Mouse (Mus musculus): Measurements from ENCODE around the gene Slc36a3. TPM values are rescaled to one million over a fixed set of nuclear protein-coding genes. Genes with fewer than 3 reads are reported as not detected.
"Not testable (repeated sequence)": the region's sequence is repeated elsewhere in the genome, so short reads cannot be mapped to it uniquely, and the experiment has no call there.

The Slc36a3 gene
- polyA plus RNA-seq, 1 experiment from 2014 or later = not detected

GRCm38 (mm10) chr11:55098189-55098915 is 53.2 kb downstream of the Slc36a3 start:
- Histone ChIP-seq H3K27ac (peak overlapping the region; percentile 87), H3K36me3 (no peaks in the 10 kb centered on the region), H3K27me3 (ENCODE audit: insufficient read depth, poor library complexity, severe bottlenecking) (peaks cover 8% of the 10 kb centered on the region), H3K4me1 (replicated peaks) (peaks cover 29% of the 10 kb centered on the region), H3K9me3 (no peaks in the 10 kb centered on the region), H3K4me3 (peak overlapping the region; percentile 66)
- 15% methylated on average over 24 of the region's 24 CpGs for WGBS
- DNase-seq (ENCODE audit: low spot score) = no peak

- peaks cover 23% of the 10 kb centered on the region for H3K4me1 ChIP-seq (replicated peaks)
- no peaks in the 10 kb centered on the region for H3K9me3 ChIP-seq
- H3K27ac ChIP-seq = peak within 1 kb of the TSS; percentile 87
- H3K4me3 ChIP-seq = peak within 1 kb of the TSS; percentile 66
- peaks cover 8% of the 10 kb centered on the region for H3K27me3 ChIP-seq (ENCODE audit: insufficient read depth, poor library complexity, severe bottlenecking)
- no peaks in the 10 kb centered on the region for H3K36me3 ChIP-seq
- peak; percentile 98 for DNase-seq (ENCODE audit: low spot score)
- 3% methylated on average over 45 of the region's 45 CpGs for WGBS
These were observed 53.9 kb downstream of the Slc36a3 start, which contains the start of gene Gm2a for GRCm38 (mm10) chr11:55097463-55098188. Gene Gm2a (plus strand): TSS chr11:55098115.

GRCm38 (mm10) chr11:55096731-55097462 is 54.6 kb downstream of the Slc36a3 start:
- WGBS = 34% methylated on average over 11 of the region's 11 CpGs
- Histone ChIP-seq H3K9me3 (no peaks in the 10 kb centered on the region), H3K36me3 (no peaks in the 10 kb centered on the region), H3K27ac (peak overlapping the region; percentile 87), H3K27me3 (ENCODE audit: insufficient read depth, poor library complexity, severe bottlenecking) (peaks cover 8% of the 10 kb centered on the region), H3K4me3 (peak overlapping the region; percentile 66), H3K4me1 (replicated peaks) (peaks cover 23% of the 10 kb centered on the region)
- no peak for DNase-seq (ENCODE audit: low spot score)

- DNase-seq (ENCODE audit: low spot score); H3K36me3 ChIP-seq; H3K27ac ChIP-seq; H3K27me3 ChIP-seq (ENCODE audit: insufficient read depth, poor library complexity, severe bottlenecking); H3K4me3 ChIP-seq; H3K9me3 ChIP-seq: not testable (repeated sequence)
- 82% methylated on average over 4 of the region's 4 CpGs for WGBS
- peaks cover 23% of the 10 kb centered on the region for H3K4me1 ChIP-seq (replicated peaks)
These were observed 55.2 kb downstream of the Slc36a3 start for GRCm38 (mm10) chr11:55096296-55096695.

DNA sequence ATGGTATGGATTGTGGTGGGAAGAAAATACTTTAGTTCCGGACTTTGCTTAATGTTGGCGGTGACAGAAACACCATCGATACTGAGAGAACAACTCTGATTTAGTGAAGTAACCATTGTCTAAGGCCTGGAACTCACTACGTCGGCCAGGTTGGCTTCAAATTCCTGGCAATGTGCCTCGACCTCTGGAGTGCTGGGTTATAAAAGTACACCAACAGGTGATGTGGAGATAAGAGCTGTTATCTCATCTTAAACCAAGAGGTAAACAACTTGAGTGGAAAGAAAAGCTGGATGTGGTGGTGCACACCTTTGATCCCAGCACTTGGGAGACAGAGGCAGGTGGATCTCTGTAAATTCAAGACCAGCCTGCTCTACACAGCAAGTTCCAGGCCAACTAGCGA is 58.4 kb downstream of the Slc36a3 start:
- Histone ChIP-seq H3K27me3 (ENCODE audit: insufficient read depth, poor library complexity, severe bottlenecking) (peaks cover 8% of the 10 kb centered on the region; the same call in 1 of the 2 replicates), H3K36me3 (no peaks in the 10 kb centered on the region), H3K27ac (no peak overlapping the region), H3K9me3 (no peaks in the 10 kb centered on the region), H3K4me3 (no peak overlapping the region), H3K4me1 (replicated peaks) (peaks cover 8% of the 10 kb centered on the region)
- WGBS = 90% methylated on average over 7 of the region's 7 CpGs
- DNase-seq (ENCODE audit: low spot score) = no peak

DNA sequence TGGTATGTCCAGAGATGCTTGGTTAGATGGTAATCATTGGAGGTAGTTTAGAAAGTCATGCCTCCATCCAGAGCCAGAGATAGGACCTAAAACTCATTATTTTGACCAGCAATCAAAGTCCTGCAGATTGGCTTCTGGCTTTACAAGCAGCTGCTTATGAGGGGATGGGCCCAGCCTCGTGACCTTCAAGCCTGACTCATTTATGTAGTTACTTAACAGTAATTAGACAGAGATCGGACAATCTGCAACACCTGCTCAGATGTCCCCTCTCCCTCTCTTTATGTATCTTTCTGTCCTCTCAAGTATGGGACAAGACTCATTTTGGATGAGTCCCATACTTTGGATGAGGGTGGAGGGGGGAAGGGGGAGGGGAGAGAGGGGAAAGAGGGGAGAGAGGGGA is 61.6 kb downstream of the Slc36a3 start:
- DNase-seq (ENCODE audit: low spot score) = no peak
- no peak overlapping the region for H3K4me3 ChIP-seq
- peaks cover 14% of the 10 kb centered on the region; the same call in 1 of the 2 replicates for H3K27me3 ChIP-seq (ENCODE audit: insufficient read depth, poor library complexity, severe bottlenecking)
- WGBS = 81% methylated on average over 2 of the region's 2 CpGs
- H3K27ac ChIP-seq = no peak overlapping the region
- H3K4me1 ChIP-seq (replicated peaks) = peaks cover 3% of the 10 kb centered on the region; the same call in 1 of the 2 replicates
- no peaks in the 10 kb centered on the region for H3K36me3 ChIP-seq
- no peaks in the 10 kb centered on the region for H3K9me3 ChIP-seq

DNA sequence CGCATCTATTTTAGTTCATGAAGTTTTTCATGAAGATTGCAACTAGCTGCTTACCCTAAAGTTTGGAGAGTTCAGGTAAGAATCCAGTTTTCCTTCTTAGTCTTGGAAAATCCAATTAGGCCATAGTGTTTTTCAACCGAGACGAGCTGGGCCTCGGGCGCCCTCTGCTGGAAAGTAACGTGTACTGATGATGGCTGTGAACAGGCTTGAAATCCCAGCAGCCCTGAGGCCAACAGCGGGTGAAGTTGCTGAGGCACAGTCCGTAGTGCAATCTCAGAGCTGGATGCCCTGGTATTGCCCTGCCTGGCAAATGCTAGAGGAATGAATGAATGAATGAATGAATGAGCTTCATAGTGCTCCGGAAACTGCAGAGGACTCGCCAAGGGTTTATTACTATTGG is 64.5 kb downstream of the Slc36a3 start:
- Histone ChIP-seq H3K27ac (no peak overlapping the region), H3K9me3 (no peaks in the 10 kb centered on the region), H3K36me3 (no peaks in the 10 kb centered on the region), H3K4me3 (no peak overlapping the region), H3K4me1 (replicated peaks) (peaks cover 3% of the 10 kb centered on the region; the same call in 1 of the 2 replicates), H3K27me3 (ENCODE audit: insufficient read depth, poor library complexity, severe bottlenecking) (peaks cover 14% of the 10 kb centered on the region; the same call in 1 of the 2 replicates)
- WGBS = 5% methylated on average over 10 of the region's 10 CpGs
- peak; percentile 78 for DNase-seq (ENCODE audit: low spot score)

- Histone ChIP-seq H3K4me1 (replicated peaks) (peaks cover 3% of the 10 kb centered on the region; the same call in 1 of the 2 replicates), H3K27me3 (ENCODE audit: insufficient read depth, poor library complexity, severe bottlenecking) (peaks cover 14% of the 10 kb centered on the region; the same call in 1 of the 2 replicates), H3K27ac (no peak overlapping the region), H3K9me3 (no peaks in the 10 kb centered on the region), H3K4me3 (no peak overlapping the region), H3K36me3 (no peaks in the 10 kb centered on the region)
- DNase-seq (ENCODE audit: low spot score) = no peak
- WGBS = 57% methylated on average over 5 of the region's 5 CpGs
These were observed 66.1 kb downstream of the Slc36a3 start for GRCm38 (mm10) chr11:55085396-55085795.

DNA sequence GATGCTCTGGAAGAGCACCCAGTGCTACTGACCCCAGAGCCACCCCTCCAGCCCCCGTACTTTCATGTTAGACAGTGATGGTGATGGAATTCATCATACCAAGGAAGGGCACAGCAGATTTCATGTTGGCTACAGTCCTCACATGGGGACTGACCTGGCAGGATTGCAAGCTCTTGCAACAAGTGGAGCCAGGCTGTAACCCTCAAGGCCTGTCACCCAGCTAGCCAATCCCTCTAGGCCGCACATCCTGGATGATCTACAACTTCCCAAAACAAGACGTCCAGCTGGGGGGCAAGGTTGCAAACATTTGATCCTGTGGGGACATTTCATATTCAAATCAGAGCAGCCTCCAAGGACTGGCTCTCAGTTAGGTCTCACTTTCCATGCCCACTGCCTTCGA is 66.9 kb downstream of the Slc36a3 start:
- 70% methylated on average over 4 of the region's 4 CpGs for WGBS
- Histone ChIP-seq H3K27me3 (ENCODE audit: insufficient read depth, poor library complexity, severe bottlenecking) (peaks cover 15% of the 10 kb centered on the region), H3K4me3 (no peak overlapping the region), H3K27ac (no peak overlapping the region), H3K36me3 (no peaks in the 10 kb centered on the region), H3K9me3 (peaks cover 5% of the 10 kb centered on the region; the same call in 1 of the 2 replicates), H3K4me1 (replicated peaks) (peaks cover 3% of the 10 kb centered on the region; the same call in 1 of the 2 replicates)
- DNase-seq (ENCODE audit: low spot score) = no peak

GRCm38 (mm10) chr11:55081206-55081605 is 70.3 kb downstream of the Slc36a3 start:
- no peak for DNase-seq (ENCODE audit: low spot score)
- Histone ChIP-seq H3K4me1 (replicated peaks) (peaks cover 15% of the 10 kb centered on the region), H3K9me3 (peaks cover 6% of the 10 kb centered on the region; the same call in 1 of the 2 replicates), H3K27ac (no peak overlapping the region), H3K36me3 (no peaks in the 10 kb centered on the region), H3K4me3 (no peak overlapping the region), H3K27me3 (ENCODE audit: insufficient read depth, poor library complexity, severe bottlenecking) (peaks cover 35% of the 10 kb centered on the region)
- WGBS = 91% methylated on average over 9 of the region's 9 CpGs

GRCm38 (mm10) chr11:55079180-55079579 is 72.3 kb downstream of the Slc36a3 start:
- H3K27me3 ChIP-seq (ENCODE audit: insufficient read depth, poor library complexity, severe bottlenecking) = peaks cover 41% of the 10 kb centered on the region
- no peak overlapping the region for H3K4me3 ChIP-seq
- no peaks in the 10 kb centered on the region for H3K36me3 ChIP-seq
- no peak for DNase-seq (ENCODE audit: low spot score)
- H3K4me1 ChIP-seq (replicated peaks) = peaks cover 15% of the 10 kb centered on the region
- peaks cover 6% of the 10 kb centered on the region; the same call in 1 of the 2 replicates for H3K9me3 ChIP-seq
- 55% methylated on average over 4 of the region's 4 CpGs for WGBS
- H3K27ac ChIP-seq = no peak overlapping the region

GRCm38 (mm10) chr11:55078502-55078901 is 73.0 kb downstream of the Slc36a3 start:
- H3K27me3 ChIP-seq (ENCODE audit: insufficient read depth, poor library complexity, severe bottlenecking) = peaks cover 41% of the 10 kb centered on the region
- H3K9me3 ChIP-seq = peaks cover 6% of the 10 kb centered on the region; the same call in 1 of the 2 replicates
- H3K27ac ChIP-seq = no peak overlapping the region
- no peaks in the 10 kb centered on the region for H3K36me3 ChIP-seq
- no peak for DNase-seq (ENCODE audit: low spot score)
- no peak overlapping the region for H3K4me3 ChIP-seq
- peaks cover 16% of the 10 kb centered on the region for H3K4me1 ChIP-seq (replicated peaks)
- 63% methylated on average over 3 of the region's 3 CpGs for WGBS
